Mouse (Mus musculus) bone marrow macrophage, adult 2 months (primary cell): Measurements from ENCODE around the gene Padi6. TPM values are rescaled to one million over a fixed set of nuclear protein-coding genes. Genes with fewer than 3 reads are reported as not detected.
A peak's percentile ranks its signal among the peaks of the same experiment; 100 is the strongest.

Source experiments
- H3K27ac ChIP-seq: 2 replicates; pipeline ENCODE4 v1.5.1; 2012; ENCODE audit warnings: low read depth, low read length; ENCODE audit not compliant: insufficient read depth
- H3K4me1 ChIP-seq: 2 replicates; pipeline ENCODE4 v1.6.1; 2012; ENCODE audit warnings: low read length; ENCODE audit not compliant: control insufficient read depth, insufficient read depth
- H3K4me3 ChIP-seq: 2 replicates; pipeline ENCODE4 v1.5.1; 2012; ENCODE audit warnings: mild to moderate bottlenecking, low read length, moderate library complexity; ENCODE audit not compliant: insufficient read depth
- CTCF ChIP-seq: IDR thresholded peaks from 2 replicates; pipeline ENCODE4 v1.5.1; 2012; ENCODE audit warnings: low read depth, mild to moderate bottlenecking, low read length, moderate library complexity
- POLR2A ChIP-seq: IDR thresholded peaks from 2 replicates; pipeline ENCODE4 v1.6.1; 2012; ENCODE audit warnings: mild to moderate bottlenecking, low read depth, low read length, borderline replicate concordance
- polyA plus RNA-seq: library from polyadenylated mRNA; stranded (reverse); fragments of >200 nt; gene quantifications from 2 replicates; pipeline ENCODE4 v1.2.4, GENCODE M21; 2012; ENCODE audit not compliant: missing spikeins, insufficient read depth, insufficient read length

Gene Padi6
- polyA plus RNA-seq, 1 experiment = not detected

DNA sequence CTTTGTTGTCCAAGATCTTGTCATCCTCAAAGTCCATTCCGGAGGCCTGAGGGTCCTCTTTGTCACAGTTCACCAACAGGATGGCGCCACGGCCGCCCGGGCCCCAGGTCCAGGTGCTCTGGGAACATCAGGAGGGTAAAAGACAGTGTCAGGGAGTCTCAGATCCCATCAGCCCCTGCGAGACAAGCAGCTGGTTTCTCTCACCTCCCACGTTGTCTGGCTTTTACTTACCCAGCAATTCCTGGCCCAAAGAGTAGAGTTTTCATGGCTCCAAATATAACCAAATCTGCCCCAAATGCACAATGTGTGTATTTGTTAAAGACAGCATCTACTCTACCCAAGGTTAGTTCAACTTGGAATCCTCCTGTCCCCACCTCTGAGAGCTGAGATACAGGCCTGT, 19.2 kb upstream of the Padi6 start:
- no peak overlapping the region for H3K27ac ChIP-seq
- no peak for TF ChIP-seq CTCF
- no peak for TF ChIP-seq POLR2A
- no peak overlapping the region for H3K4me3 ChIP-seq
- 0 out of 2 replicates have a peak, but pooled peaks cover 2% of the 10 kb centered on the region for H3K4me1 ChIP-seq

DNA sequence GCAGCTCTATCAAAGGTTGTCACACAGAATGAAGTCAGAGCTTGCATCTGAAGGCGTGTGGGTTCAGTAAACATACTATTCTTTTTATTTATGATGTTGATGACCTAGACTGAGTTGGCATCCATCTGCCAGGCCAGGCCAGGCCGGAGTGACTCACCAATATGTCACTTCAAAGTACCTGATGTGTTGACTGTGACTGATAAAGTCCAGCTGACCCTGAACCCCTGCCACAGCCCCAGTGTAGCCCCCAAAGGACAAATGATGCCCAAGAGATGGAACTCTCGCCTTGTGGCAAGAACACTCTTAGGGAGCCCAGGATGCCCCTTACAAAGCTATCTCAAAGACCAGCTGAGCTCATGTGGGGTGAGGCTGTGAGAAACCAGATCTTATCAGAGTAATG, 13.4 kb upstream of the Padi6 start:
- no peak overlapping the region for H3K27ac ChIP-seq
- no peaks in the 10 kb centered on the region for H3K4me1 ChIP-seq
- TF ChIP-seq POLR2A (no peak), CTCF (no peak)
- H3K4me3 ChIP-seq = no peak overlapping the region

DNA sequence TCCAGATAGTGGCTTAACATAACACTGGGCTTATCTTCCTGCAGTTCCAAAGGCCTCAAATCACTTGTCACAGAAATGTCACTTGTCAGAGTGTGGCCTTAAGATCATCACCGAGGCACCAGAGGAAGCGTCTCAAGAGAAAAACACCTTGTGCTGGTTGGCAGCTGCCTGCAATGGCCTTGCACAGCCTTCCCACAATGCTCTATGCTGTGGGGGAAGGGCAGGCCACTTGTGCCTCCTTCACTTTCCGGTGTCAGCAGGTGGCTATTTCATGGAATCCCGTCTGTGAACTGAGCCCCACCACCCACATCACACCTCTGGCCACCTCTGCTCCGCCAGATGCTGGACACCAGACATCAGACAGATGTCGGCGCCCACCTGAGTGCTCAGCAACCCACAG, 10.9 kb upstream of the Padi6 start:
- no peaks in the 10 kb centered on the region for H3K4me1 ChIP-seq
- no peak for TF ChIP-seq CTCF
- no peak for TF ChIP-seq POLR2A
- H3K4me3 ChIP-seq = no peak overlapping the region
- H3K27ac ChIP-seq = no peak overlapping the region

DNA sequence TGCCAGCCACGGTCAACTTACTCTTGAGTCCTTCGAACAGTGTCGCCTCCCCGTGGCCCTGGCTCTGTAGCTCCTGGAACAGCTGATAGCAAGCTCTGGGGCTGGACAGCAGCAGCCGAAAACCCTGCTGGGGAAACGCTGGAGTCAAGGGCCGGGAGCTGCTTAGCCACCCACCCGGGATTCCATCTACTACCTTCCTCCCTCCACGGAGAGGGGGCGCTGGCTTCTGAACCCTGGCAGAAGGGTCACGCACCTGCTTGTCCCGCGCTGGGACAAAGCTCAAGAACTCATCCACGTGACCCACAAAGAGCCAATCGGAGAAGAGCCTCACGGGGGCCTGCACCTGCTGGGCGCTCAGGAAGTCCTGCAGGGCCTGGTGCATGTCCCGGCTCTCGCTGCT, 7.9 kb upstream of the Padi6 start:
- no peak for TF ChIP-seq CTCF
- no peak for TF ChIP-seq POLR2A
- H3K4me1 ChIP-seq = no peaks in the 10 kb centered on the region
- H3K27ac ChIP-seq = no peak overlapping the region
- no peak overlapping the region for H3K4me3 ChIP-seq

DNA sequence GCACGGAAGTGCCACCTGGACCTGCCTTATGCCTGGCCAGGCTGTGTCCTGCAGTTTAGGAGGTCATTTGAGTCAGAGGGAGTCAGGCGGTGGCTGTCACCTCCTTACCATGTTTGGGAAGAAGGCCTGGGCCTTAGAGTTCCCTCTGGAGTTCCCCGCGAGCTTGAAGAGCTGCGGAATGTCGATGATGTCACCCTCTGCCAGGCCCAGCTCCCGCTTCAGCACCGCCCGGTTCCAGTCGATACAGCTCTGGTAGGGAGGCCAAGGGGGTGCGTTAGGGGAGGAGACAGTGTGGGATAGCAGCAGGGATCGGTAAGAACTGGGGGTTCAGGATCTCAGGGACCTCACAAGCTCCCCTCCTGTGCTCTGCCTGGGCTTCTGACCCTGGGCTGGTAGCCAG, 5.5 kb upstream of the Padi6 start:
- H3K4me3 ChIP-seq = no peak overlapping the region
- H3K4me1 ChIP-seq = no peaks in the 10 kb centered on the region
- TF ChIP-seq POLR2A (no peak), CTCF (no peak)
- H3K27ac ChIP-seq = no peak overlapping the region

DNA sequence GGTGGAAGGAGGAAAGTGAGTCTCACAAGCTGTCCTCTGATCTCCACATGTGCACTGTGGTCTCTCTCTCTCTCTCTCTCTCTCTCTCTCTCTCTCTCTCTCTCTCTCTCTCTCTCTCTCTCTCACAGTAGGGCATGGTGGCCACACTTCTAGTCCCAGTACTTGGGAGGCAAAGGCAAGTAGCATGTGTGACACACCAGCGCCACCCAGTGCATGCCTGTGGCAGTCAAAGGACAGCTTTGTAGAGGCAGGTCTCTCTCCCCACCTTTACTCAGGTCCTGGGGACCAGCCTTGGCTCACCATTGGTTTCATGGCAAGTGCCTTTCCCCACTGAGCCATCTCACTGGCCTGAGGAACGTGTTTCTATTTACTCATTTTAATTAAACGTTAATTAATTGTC, 2.2 kb upstream of the Padi6 start:
- no peak overlapping the region for H3K27ac ChIP-seq
- no peak for TF ChIP-seq POLR2A
- TF ChIP-seq CTCF = peak; percentile 68
- no peak overlapping the region for H3K4me3 ChIP-seq
- H3K4me1 ChIP-seq = peaks cover 3% of the 10 kb centered on the region; the same call in 1 of the 2 replicates

DNA sequence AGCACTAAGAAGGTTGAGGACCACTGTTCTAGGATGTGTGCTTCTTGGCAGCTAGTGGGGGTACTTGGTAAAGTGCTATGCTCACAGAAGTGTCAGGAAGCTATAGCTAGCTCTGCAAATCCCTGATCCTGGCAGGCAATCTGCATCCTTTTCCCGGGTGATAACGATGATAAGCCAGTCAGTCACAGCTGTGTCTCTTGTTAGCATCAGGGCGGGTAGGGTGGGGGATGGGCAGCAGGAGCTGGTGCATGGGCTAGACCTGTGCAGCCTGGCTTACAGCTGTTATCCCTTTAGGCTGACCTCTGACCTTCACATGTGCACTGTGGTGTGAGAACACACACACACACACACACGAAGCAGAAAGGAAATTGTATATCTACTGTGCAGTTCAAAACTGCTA, 643 bp upstream of the Padi6 start:
- H3K27ac ChIP-seq = no peak overlapping the region
- peaks cover 3% of the 10 kb centered on the region; the same call in 1 of the 2 replicates for H3K4me1 ChIP-seq
- TF ChIP-seq POLR2A (no peak), CTCF (no peak)
- no peak overlapping the region for H3K4me3 ChIP-seq

DNA sequence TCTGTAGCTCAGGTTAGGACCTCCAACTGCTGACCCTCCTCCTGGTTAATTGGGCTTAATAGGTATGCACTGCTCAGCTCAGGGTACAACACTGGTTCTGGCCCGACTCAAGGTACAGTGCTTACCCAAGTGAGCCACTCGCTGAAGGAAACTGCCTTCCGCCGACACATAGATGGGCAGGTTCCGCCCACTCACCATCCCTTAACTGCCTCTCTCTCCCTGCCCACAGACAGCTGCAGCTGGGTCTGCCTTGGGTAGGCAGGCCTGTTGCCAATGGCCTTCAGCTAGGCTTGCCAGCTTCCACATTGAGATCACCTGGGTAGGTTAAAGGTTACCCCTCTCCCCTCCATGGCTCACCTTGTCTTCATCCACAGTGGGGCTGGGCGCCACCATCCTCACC, 1.0 kb downstream of the Padi6 start:
- peaks cover 3% of the 10 kb centered on the region; the same call in 1 of the 2 replicates for H3K4me1 ChIP-seq
- TF ChIP-seq CTCF (no peak), POLR2A (no peak)
- no peak overlapping the region for H3K27ac ChIP-seq
- no peak overlapping the region for H3K4me3 ChIP-seq

DNA sequence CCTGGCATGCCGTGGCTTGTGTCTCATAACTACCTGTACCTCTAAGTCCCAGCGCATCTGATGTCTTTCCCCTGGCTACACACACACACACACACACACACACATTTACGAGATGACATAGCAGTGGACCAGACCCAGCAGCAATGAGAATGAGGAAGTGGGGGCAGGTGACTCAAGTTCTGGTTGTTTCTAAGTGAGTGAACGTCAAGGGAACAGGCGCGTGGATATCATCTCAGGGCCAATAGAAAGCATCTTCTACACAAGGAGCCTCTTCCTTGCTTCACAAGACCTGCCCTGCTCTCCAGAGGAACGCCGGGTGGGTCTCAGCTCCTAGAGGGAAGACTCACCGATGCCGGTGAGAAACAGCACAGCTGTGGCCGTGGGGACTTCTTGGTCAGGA, 1.8 kb downstream of the Padi6 start:
- no peak for TF ChIP-seq POLR2A
- no peak for TF ChIP-seq CTCF
- H3K4me1 ChIP-seq = peaks cover 3% of the 10 kb centered on the region; the same call in 1 of the 2 replicates
- no peak overlapping the region for H3K27ac ChIP-seq
- no peak overlapping the region for H3K4me3 ChIP-seq

DNA sequence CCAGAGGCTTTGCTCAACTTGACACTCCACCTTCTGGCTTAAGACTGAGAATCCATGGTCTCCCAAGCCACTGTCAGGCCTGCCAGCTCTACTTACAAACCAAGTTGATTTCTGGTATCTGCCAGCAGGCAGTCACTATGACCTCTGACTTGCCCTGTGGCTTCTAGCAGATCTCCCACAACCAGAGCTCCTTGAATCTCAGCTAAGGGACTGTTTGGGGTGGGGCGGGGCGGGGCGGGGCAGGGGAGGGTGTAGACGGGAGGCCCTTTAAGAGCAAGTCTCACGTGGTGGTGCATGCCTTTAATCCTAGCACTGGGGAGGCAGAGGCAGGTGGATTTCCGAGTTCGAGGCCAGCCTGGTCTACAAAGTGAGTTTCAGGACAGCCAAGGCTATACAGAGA, 9.6 kb downstream of the Padi6 start:
- no peak overlapping the region for H3K27ac ChIP-seq
- H3K4me1 ChIP-seq = no peaks in the 10 kb centered on the region
- TF ChIP-seq CTCF = no peak
- TF ChIP-seq POLR2A = no peak
- H3K4me3 ChIP-seq = no peak overlapping the region

DNA sequence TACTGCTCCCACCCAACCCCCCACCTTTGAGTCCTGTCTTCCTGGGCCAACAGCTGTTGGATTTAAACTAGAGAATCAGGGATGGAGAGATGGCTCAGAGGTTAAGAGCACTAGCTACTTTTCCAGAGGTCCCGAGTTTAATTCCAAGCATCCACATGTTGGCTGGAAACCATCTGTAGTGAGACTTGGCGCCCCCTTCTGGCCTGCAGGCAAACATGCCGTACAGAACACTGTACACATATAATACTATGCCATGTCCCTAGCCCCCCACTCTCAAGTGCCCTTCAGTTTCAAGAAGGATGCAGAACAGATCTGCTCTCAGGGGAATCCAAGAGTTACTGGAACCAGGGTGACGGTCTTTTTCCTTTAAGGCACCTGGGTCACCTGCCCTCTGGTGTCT, 10.8 kb downstream of the Padi6 start:
- no peak for TF ChIP-seq POLR2A
- TF ChIP-seq CTCF = no peak; the same call in 1 of the 2 replicates
- Histone ChIP-seq H3K4me1 (no peaks in the 10 kb centered on the region), H3K27ac (no peak overlapping the region), H3K4me3 (no peak overlapping the region)
